Mouse (Mus musculus) thymus, postnatal 0 days (tissue): ENCODE results near the gene Luzp1. TPM values are rescaled to one million over a fixed set of nuclear protein-coding genes. Genes with fewer than 3 reads are reported as not detected.

Experiments used
- DNase-seq: peaks from one replicate; pipeline ENCODE4 v3.0.0-alpha.2; 2015; ENCODE audit warnings: low spot score
- polyA plus RNA-seq: library from polyadenylated mRNA; unstranded; fragments of >200 nt; fragmentation: Nextera tagmentation; extraction: Ambion mirVana; gene quantifications from 2 replicates; pipeline ENCODE4 v1.2.1, GENCODE M21; 2015

The Luzp1 gene
- polyA plus RNA-seq, 1 experiment from 2014 or later, result 36.0 TPM

- DNase-seq, result peak; percentile 36
Measured at GRCm38 (mm10) chr4:136462086-136462838, 7.3 kb upstream of the Luzp1 start, which contains the start of gene 6030445D17Rik. TSS of gene 6030445D17Rik (plus strand) at chr4:136462250.

GRCm38 (mm10) chr4:136462839-136463178 is 6.8 kb upstream of the Luzp1 start:
- no peak for DNase-seq

GRCm38 (mm10) chr4:136463436-136463835 is 6.1 kb upstream of the Luzp1 start:
- DNase-seq, result no peak

- no peak for DNase-seq
Measured at GRCm38 (mm10) chr4:136466226-136466625, 3.3 kb upstream of the Luzp1 start.

GRCm38 (mm10) chr4:136468553-136469327 is 821 bp upstream of the Luzp1 start:
- no peak for DNase-seq

GRCm38 (mm10) chr4:136469941-136470346 is 383 bp downstream of the Luzp1 start:
- no peak for DNase-seq

- peak; percentile 24 for DNase-seq
Measured at GRCm38 (mm10) chr4:136470347-136471071, 948 bp downstream of the Luzp1 start.

- DNase-seq, result no peak
Measured at GRCm38 (mm10) chr4:136476692-136477091, 7.1 kb downstream of the Luzp1 start.

GRCm38 (mm10) chr4:136486549-136486948 is 17.0 kb downstream of the Luzp1 start:
- no peak for DNase-seq

- no peak for DNase-seq
Measured at GRCm38 (mm10) chr4:136495993-136496392, 26.4 kb downstream of the Luzp1 start.

- no peak for DNase-seq
Measured at GRCm38 (mm10) chr4:136505426-136506215, 36.1 kb downstream of the Luzp1 start.

- peak; percentile 40 for DNase-seq
Measured at GRCm38 (mm10) chr4:136509857-136510256, 40.3 kb downstream of the Luzp1 start.

GRCm38 (mm10) chr4:136511708-136512107 is 42.1 kb downstream of the Luzp1 start:
- no peak for DNase-seq

- no peak for DNase-seq
Measured at GRCm38 (mm10) chr4:136512905-136513304, 43.3 kb downstream of the Luzp1 start.

- DNase-seq, result no peak
Measured at GRCm38 (mm10) chr4:136518141-136518540, 48.6 kb downstream of the Luzp1 start.

- no peak for DNase-seq
Measured at GRCm38 (mm10) chr4:136518576-136518975, 49.0 kb downstream of the Luzp1 start.

- DNase-seq, result no peak
Measured at GRCm38 (mm10) chr4:136519866-136520265, 50.3 kb downstream of the Luzp1 start.

GRCm38 (mm10) chr4:136521898-136522297 is 52.3 kb downstream of the Luzp1 start:
- DNase-seq, result no peak

- no peak for DNase-seq
Measured at GRCm38 (mm10) chr4:136524309-136524708, 54.7 kb downstream of the Luzp1 start.

GRCm38 (mm10) chr4:136526412-136526811 is 56.9 kb downstream of the Luzp1 start:
- DNase-seq, result peak; percentile 52

GRCm38 (mm10) chr4:136545151-136545550 is 75.6 kb downstream of the Luzp1 start:
- DNase-seq, result no peak
